Mouse (Mus musculus) lung, embryonic 14.5 days (tissue): Measurements from ENCODE around the gene Trim54. TPM values are rescaled to one million over a fixed set of nuclear protein-coding genes. Genes with fewer than 3 reads are reported as not detected.

Experiments
- ATAC-seq: fragments of 200-750 bp; cut with Nextera tagmentation; 2 replicates; pipeline ENCODE4 v1.8.0; 2017; ENCODE audit warnings: mild to moderate bottlenecking, moderate TSS enrichment, moderate library complexity; ENCODE audit not compliant: insufficient read depth
- DNase-seq: peaks from one replicate; pipeline ENCODE4 v3.0.0-alpha.2; 2015
- H3K27ac ChIP-seq: fragments of 300-500 bp; sonication (generic); 2 replicates; pipeline ENCODE4 v1.5.1; 2014; ENCODE audit warnings: low read depth, mild to moderate bottlenecking, moderate library complexity
- H3K27me3 ChIP-seq: fragments of 300-500 bp; sonication (generic); 2 replicates; pipeline ENCODE4 v1.6.1; 2014; ENCODE audit warnings: low read length, control low read depth; ENCODE audit not compliant: insufficient read depth
- H3K36me3 ChIP-seq: fragments of 300-500 bp; sonication (generic); 2 replicates; pipeline ENCODE4 v1.6.1; 2014; ENCODE audit warnings: control low read depth; ENCODE audit not compliant: insufficient read depth
- H3K4me1 ChIP-seq: fragments of 300-500 bp; sonication (generic); 2 replicates; pipeline ENCODE4 v1.6.1; 2014; ENCODE audit warnings: antibody characterized with exemption, control low read depth; ENCODE audit not compliant: insufficient read depth
- H3K4me2 ChIP-seq: fragments of 300-500 bp; sonication (generic); 2 replicates; pipeline ENCODE4 v1.6.1; 2014; ENCODE audit warnings: mild to moderate bottlenecking
- H3K4me3 ChIP-seq: fragments of 300-500 bp; sonication (generic); 2 replicates; pipeline ENCODE4 v1.5.1; 2014; ENCODE audit warnings: low read depth, low read length
- H3K9ac ChIP-seq: fragments of 300-500 bp; sonication (generic); 2 replicates; pipeline ENCODE4 v1.6.1; 2014
- H3K9me3 ChIP-seq: fragments of 300-500 bp; sonication (generic); 2 replicates; pipeline ENCODE4 v1.6.1; 2016; ENCODE audit warnings: low read depth, low read length, control low read depth
- CTCF ChIP-seq: IDR thresholded peaks from 2 replicates; pipeline ENCODE4 v1.5.1; 2016; ENCODE audit warnings: antibody characterized with exemption, low read depth
- WGBS: fragments of 180-500 bp; shearing (Covaris S2); extraction: QIAGEN DNeasy Blood & Tissue Kit; methylation state at CpG from one replicate; pipeline ENCODE4 v1.1.7; 2014; 5-methylcytosine and 5-hydroxymethylcytosine counted together
- polyA plus RNA-seq: library from polyadenylated mRNA; unstranded; fragments of >200 nt; fragmentation: Nextera tagmentation; extraction: Ambion mirVana; gene quantifications from 2 replicates; pipeline ENCODE4 v1.2.1, GENCODE M21; 2014

The Trim54 gene
- polyA plus RNA-seq, 1 experiment from 2014 or later = not detected

GRCm38 (mm10) chr5:31105814-31106335 is 10.6 kb upstream of the Trim54 start, which contains the start of gene Dnajc5g:
Gene Dnajc5g (plus strand): TSS chr5:31106285.
- no peak for DNase-seq
- Histone ChIP-seq H3K9me3 (no peaks in the 10 kb centered on the region), H3K27me3 (no peaks in the 10 kb centered on the region), H3K4me3 (no peak within 1 kb of the TSS), H3K9ac (no peak within 1 kb of the TSS), H3K4me2 (no peak within 1 kb of the TSS), H3K36me3 (no peaks in the 10 kb centered on the region), H3K27ac (no peak within 1 kb of the TSS), H3K4me1 (no peaks in the 10 kb centered on the region)
- no peak for ATAC-seq
- WGBS = 76% methylated on average over 9 of the region's 9 CpGs
- TF ChIP-seq CTCF = no peak

GRCm38 (mm10) chr5:31108000-31108490 is 8.5 kb upstream of the Trim54 start, which contains the start of gene Slc30a3:
Gene Slc30a3 (minus strand): TSS chr5:31108237.
- Histone ChIP-seq H3K27ac (no peak within 1 kb of the TSS), H3K9ac (no peak within 1 kb of the TSS), H3K4me1 (no peaks in the 10 kb centered on the region), H3K27me3 (no peaks in the 10 kb centered on the region), H3K4me2 (no peak within 1 kb of the TSS), H3K9me3 (no peaks in the 10 kb centered on the region), H3K4me3 (no peak within 1 kb of the TSS), H3K36me3 (no peaks in the 10 kb centered on the region)
- no peak for TF ChIP-seq CTCF
- no peak for ATAC-seq
- no peak for DNase-seq
- WGBS = 88% methylated on average over 18 of the region's 18 CpGs

GRCm38 (mm10) chr5:31110781-31111180 is 5.7 kb upstream of the Trim54 start:
- no peaks in the 10 kb centered on the region for H3K36me3 ChIP-seq

GRCm38 (mm10) chr5:31116912-31117311 is 400 bp downstream of the Trim54 start:
- ATAC-seq = no peak
- H3K9ac ChIP-seq = no peak overlapping the region

More at GRCm38 (mm10) chr5:31110781-31111180, 5.7 kb upstream of the Trim54 start:
- Histone ChIP-seq H3K9me3 (no peaks in the 10 kb centered on the region), H3K4me1 (no peaks in the 10 kb centered on the region), H3K4me3 (no peak overlapping the region), H3K27ac (no peak overlapping the region), H3K9ac (no peak overlapping the region), H3K4me2 (no peak overlapping the region), H3K27me3 (no peaks in the 10 kb centered on the region)
- WGBS = 30% methylated on average over 7 of the region's 7 CpGs
- no peak for ATAC-seq
- peak; percentile 42 for DNase-seq
- peak; percentile 50 for TF ChIP-seq CTCF

GRCm38 (mm10) chr5:31121111-31121510 is 4.6 kb downstream of the Trim54 start:
- H3K4me3 ChIP-seq = no peak overlapping the region
- no peaks in the 10 kb centered on the region for H3K9me3 ChIP-seq
- no peak overlapping the region for H3K4me2 ChIP-seq
- no peaks in the 10 kb centered on the region for H3K4me1 ChIP-seq
- no peaks in the 10 kb centered on the region for H3K27me3 ChIP-seq
- H3K27ac ChIP-seq = no peak overlapping the region
- no peak for TF ChIP-seq CTCF
- DNase-seq (no peak), ATAC-seq (no peak)
- H3K9ac ChIP-seq = no peak overlapping the region
- WGBS = 78% methylated on average over 8 of the region's 8 CpGs
- no peaks in the 10 kb centered on the region for H3K36me3 ChIP-seq

More at GRCm38 (mm10) chr5:31116912-31117311, 400 bp downstream of the Trim54 start:
- H3K27me3 ChIP-seq = no peaks in the 10 kb centered on the region
- H3K4me2 ChIP-seq = no peak overlapping the region
- no peak for DNase-seq
- no peak overlapping the region for H3K4me3 ChIP-seq
- 20% methylated on average over 10 of the region's 10 CpGs for WGBS
- H3K27ac ChIP-seq = no peak overlapping the region
- H3K4me1 ChIP-seq = no peaks in the 10 kb centered on the region
- no peaks in the 10 kb centered on the region for H3K9me3 ChIP-seq
- no peaks in the 10 kb centered on the region for H3K36me3 ChIP-seq
- TF ChIP-seq CTCF = no peak

GRCm38 (mm10) chr5:31123481-31123880 is 7.0 kb downstream of the Trim54 start:
- no peak for DNase-seq
- Histone ChIP-seq H3K4me3 (no peak overlapping the region), H3K4me2 (no peak overlapping the region), H3K9me3 (no peaks in the 10 kb centered on the region), H3K36me3 (no peaks in the 10 kb centered on the region), H3K27me3 (no peaks in the 10 kb centered on the region), H3K4me1 (no peaks in the 10 kb centered on the region), H3K9ac (no peak overlapping the region), H3K27ac (no peak overlapping the region)
- TF ChIP-seq CTCF = no peak
- no peak for ATAC-seq
- WGBS = 41% methylated on average over 2 of the region's 2 CpGs

GRCm38 (mm10) chr5:31126050-31126449 is 9.5 kb downstream of the Trim54 start:
- DNase-seq = no peak
- TF ChIP-seq CTCF = no peak
- 33% methylated on average over 5 of the region's 5 CpGs for WGBS

More at GRCm38 (mm10) chr5:31126050-31126449, 9.5 kb downstream of the Trim54 start:
- Histone ChIP-seq H3K9me3 (no peaks in the 10 kb centered on the region), H3K4me2 (no peak overlapping the region), H3K27me3 (no peaks in the 10 kb centered on the region), H3K9ac (no peak overlapping the region), H3K4me1 (no peaks in the 10 kb centered on the region), H3K36me3 (no peaks in the 10 kb centered on the region), H3K4me3 (no peak overlapping the region), H3K27ac (no peak overlapping the region)
- ATAC-seq = no peak
